8 mouse cellular contexts compared by ENCODE assay signal in the genomic region with DNA sequence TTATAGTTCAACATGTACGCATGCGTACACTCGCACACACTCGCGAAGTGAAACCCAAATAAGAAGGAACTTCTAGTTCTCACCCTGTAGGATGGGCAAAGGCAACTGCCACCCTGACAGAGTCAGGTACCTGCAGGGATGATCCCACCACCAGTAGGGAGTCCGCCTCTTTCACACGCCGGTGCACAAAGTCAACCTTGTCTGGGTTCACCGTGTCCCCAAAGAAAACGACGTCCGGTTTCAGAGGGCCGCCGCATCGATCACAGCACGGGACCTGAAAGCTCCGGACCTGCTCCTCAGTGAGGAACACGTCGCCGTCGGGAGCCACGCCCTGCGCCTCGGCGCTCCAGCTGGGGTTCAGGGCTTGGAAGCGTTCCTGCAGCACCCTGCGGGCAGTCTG. TPM values are rescaled to one million over a fixed set of nuclear protein-coding genes. Genes with fewer than 3 reads are reported as not detected.
DNase-seq lines count a peak whose midpoint lies in the region; ATAC-seq and TF ChIP-seq lines count a peak whose summit lies in the region.

No protein-coding gene starts in this region.

- TF ChIP-seq EP300 in liver, postnatal 0 days (IDR thresholded peaks at IDR 0.05; ENCODE audit: low read depth) = no peak

- H3K36me3 ChIP-seq in liver, postnatal 0 days (replicated peaks; ENCODE audit: insufficient read depth, low read length) = no peaks in the 10 kb centered on the region; the same call in 1 of the 2 replicates

- WGBS in liver, postnatal 0 days (ENCODE audit: insufficient replicate concordance) = 33% methylated on average over 27 of the region's 27 CpGs

- H3K9ac ChIP-seq in liver, postnatal 0 days (replicated peaks) = peak overlapping the region; percentile 30; the same call in 1 of the 2 replicates

- no peaks in the 10 kb centered on the region for H3K9me3 ChIP-seq in liver, postnatal 0 days (ENCODE audit: low read length)

- peaks cover 14% of the 10 kb centered on the region for H3K4me1 ChIP-seq in liver, postnatal 0 days (ENCODE audit: insufficient read depth)

- no peak for TF ChIP-seq CTCF in liver, postnatal 0 days (IDR thresholded peaks at IDR 0.05; ENCODE audit: low read depth)

- H3K4me3 ChIP-seq in liver, postnatal 0 days (ENCODE audit: low read depth, low read length) = peak overlapping the region; percentile 31

- ATAC-seq in liver, postnatal 0 days = 0 out of 2 replicates have a peak, but pooled peaks have one; percentile 2

- H3K27me3 ChIP-seq in liver, postnatal 0 days (ENCODE audit: insufficient read depth, low read length) = no peaks in the 10 kb centered on the region

- DNase-seq in cerebellum, adult 9-11 months = peak; percentile 62
- DNase-seq in cerebellum, adult 11 months = no peak
- peak; percentile 23 to 32 for DNase-seq in thymus, postnatal 36 days
- no peak for DNase-seq in thymus, postnatal 10 days (ENCODE audit: low spot score in 2 of 2)
- DNase-seq in liver, postnatal 0 days = peak; percentile 49
- DNase-seq in right cerebral cortex, postnatal 36 days (ENCODE audit: low spot score in 2 of 2) = no peak
- DNase-seq in layer of hippocampus, postnatal 14 days (ENCODE audit: low spot score in 2 of 2) = no peak
- no peak for DNase-seq in ovary, postnatal 14 days (ENCODE audit: low spot score)

- no peak overlapping the region for H3K27ac ChIP-seq in liver, postnatal 0 days (ENCODE audit: low read depth)

- H3K4me2 ChIP-seq in liver, postnatal 0 days (ENCODE audit: low read depth, low read length) = peak overlapping the region; percentile 64

RNA-seq across cellular contexts. Expression of a gene that starts 4.4 kb away (rescaled TPM):
- 3.5 and 3.9 TPM in 2 replicates for polyA plus RNA-seq in liver, postnatal 0 days (2015; fragmentation: Nextera tagmentation; extraction: Ambion mirVana)
- total RNA-seq in layer of hippocampus, postnatal 14 days (2021) = 10 to 100 TPM; 25.8 to 28.3 TPM

RNA-seq across cellular contexts. Expression of a gene that starts 14.0 kb away (rescaled TPM):
- not detected in 2 replicates for polyA plus RNA-seq in liver, postnatal 0 days (2015; fragmentation: Nextera tagmentation; extraction: Ambion mirVana)
- not detected for total RNA-seq in layer of hippocampus, postnatal 14 days (2021)

RNA-seq across cellular contexts. Expression of a gene that starts 26.4 kb away (rescaled TPM):
- 14.9 and 16.3 TPM in 2 replicates for polyA plus RNA-seq in liver, postnatal 0 days (2015; fragmentation: Nextera tagmentation; extraction: Ambion mirVana)
- total RNA-seq in layer of hippocampus, postnatal 14 days (2021) = 10 to 100 TPM; 33.1 to 38.7 TPM

RNA-seq across cellular contexts. Expression of a gene that starts 50.7 kb away (rescaled TPM):
- 0.15 and 0.26 TPM in 2 replicates for polyA plus RNA-seq in liver, postnatal 0 days (2015; fragmentation: Nextera tagmentation; extraction: Ambion mirVana)
- total RNA-seq in layer of hippocampus, postnatal 14 days (2021) = 10 to 100 TPM; 70.6 to 71.8 TPM

Comparison
In these comparisons a context has a peak if more than half of its experiments do, and no peak if none do; other contexts are left out.
1. DNase-seq: peak in cerebellum, adult 9-11 months (single experiment), thymus, postnatal 36 days (2 of 2) and liver, postnatal 0 days (single experiment); none in cerebellum, adult 11 months (single experiment), thymus, postnatal 10 days (0 of 2), right cerebral cortex, postnatal 36 days (0 of 2), layer of hippocampus, postnatal 14 days (0 of 2) and ovary, postnatal 14 days (single experiment).